Mouse (Mus musculus) limb, embryonic 12.5 days (tissue): ENCODE measurements around the gene Acta2. TPM values are rescaled to one million over a fixed set of nuclear protein-coding genes. Genes with fewer than 3 reads are reported as not detected.

Experiments used
- ATAC-seq: fragments of 200-750 bp; cut with Nextera tagmentation; 2 replicates; pipeline ENCODE4 v1.8.0; 2017; ENCODE audit warnings: low read depth, moderate TSS enrichment; ENCODE audit not compliant: insufficient number of reproducible peaks, insufficient read depth, low FRiP score, low TSS enrichment
- H3K27ac ChIP-seq: fragments of 300-500 bp; sonication (generic); 2 replicates; pipeline ENCODE4 v1.5.1; 2016; ENCODE audit warnings: mild to moderate bottlenecking, moderate library complexity
- H3K27me3 ChIP-seq: fragments of 300-500 bp; sonication (generic); 2 replicates; pipeline ENCODE4 v1.6.1; 2016; ENCODE audit warnings: mild to moderate bottlenecking, moderate library complexity
- H3K36me3 ChIP-seq: fragments of 300-500 bp; sonication (generic); 2 replicates; pipeline ENCODE4 v1.6.1; 2016; ENCODE audit warnings: mild to moderate bottlenecking, moderate library complexity
- H3K4me1 ChIP-seq: fragments of 300-500 bp; sonication (generic); replicated peaks from 2 replicates; pipeline ENCODE4 v1.6.1; 2016
- H3K4me2 ChIP-seq: fragments of 300-500 bp; sonication (generic); 2 replicates; pipeline ENCODE4 v1.6.1; 2016; ENCODE audit warnings: mild to moderate bottlenecking, moderate library complexity
- H3K4me3 ChIP-seq: fragments of 300-500 bp; sonication (generic); replicated peaks from 2 replicates; pipeline ENCODE4 v1.5.1; 2016; ENCODE audit warnings: mild to moderate bottlenecking
- H3K9ac ChIP-seq: fragments of 300-500 bp; sonication (generic); replicated peaks from 2 replicates; pipeline ENCODE4 v1.6.1; 2016; ENCODE audit warnings: mild to moderate bottlenecking, moderate library complexity
- H3K9me3 ChIP-seq: fragments of 300-500 bp; sonication (generic); 2 replicates; pipeline ENCODE4 v1.6.1; 2016; ENCODE audit warnings: mild to moderate bottlenecking, moderate library complexity
- WGBS: fragments of 180-500 bp; shearing (Covaris S2); methylation state at CpG from one replicate; pipeline ENCODE4 v1.1.7; 2016; 5-methylcytosine and 5-hydroxymethylcytosine counted together
- polyA plus RNA-seq: library from polyadenylated mRNA; unstranded; fragments of >200 nt; fragmentation: Nextera tagmentation; extraction: Ambion mirVana; gene quantifications from 2 replicates; pipeline ENCODE4 v1.2.1, GENCODE M21; 2016

Gene Acta2
- polyA plus RNA-seq, 1 experiment from 2014 or later, result 120 TPM

DNA sequence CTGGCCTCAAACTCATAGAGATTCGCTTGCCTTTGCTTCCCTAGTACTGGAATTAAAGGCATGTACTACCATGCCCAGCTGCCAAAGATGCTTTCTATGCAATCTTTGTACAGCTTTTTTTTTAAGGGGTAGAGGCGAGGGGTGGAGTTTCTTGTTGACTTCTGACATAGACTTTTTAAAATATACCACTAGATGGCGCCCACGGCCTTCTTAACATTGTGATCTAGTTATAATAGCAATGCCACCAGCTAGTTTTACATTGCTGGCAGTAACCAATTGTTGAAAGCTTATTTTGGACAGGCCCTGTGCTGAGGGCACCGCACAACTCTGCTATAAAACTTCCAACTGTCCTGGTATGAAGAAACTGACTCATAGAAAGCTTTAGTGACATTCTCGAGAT is 11.3 kb downstream of the Acta2 start:
- Histone ChIP-seq H3K36me3 (no peaks in the 10 kb centered on the region; the same call in 1 of the 2 replicates), H3K4me2 (no peak overlapping the region), H3K9me3 (no peaks in the 10 kb centered on the region), H3K4me3 (no peak overlapping the region), H3K4me1 (no peaks in the 10 kb centered on the region), H3K9ac (no peak overlapping the region), H3K27ac (no peak overlapping the region), H3K27me3 (no peaks in the 10 kb centered on the region)
- 17% methylated on average over 6 of the region's 6 CpGs for WGBS
- ATAC-seq, result no peak

GRCm38 (mm10) chr19:34242925-34243324 is 12.5 kb downstream of the Acta2 start:
- Histone ChIP-seq H3K4me3 (no peak overlapping the region), H3K4me1 (no peaks in the 10 kb centered on the region), H3K27me3 (no peaks in the 10 kb centered on the region), H3K4me2 (no peak overlapping the region), H3K9me3 (no peaks in the 10 kb centered on the region), H3K27ac (no peak overlapping the region), H3K9ac (no peak overlapping the region), H3K36me3 (no peaks in the 10 kb centered on the region; the same call in 1 of the 2 replicates)
- ATAC-seq, result no peak

GRCm38 (mm10) chr19:34241247-34241915 is 14.0 kb downstream of the Acta2 start:
- 67% methylated on average over 15 of the region's 15 CpGs for WGBS
- Histone ChIP-seq H3K27ac (no peak overlapping the region), H3K4me2 (no peak overlapping the region), H3K9me3 (no peaks in the 10 kb centered on the region), H3K9ac (no peak overlapping the region), H3K4me1 (no peaks in the 10 kb centered on the region), H3K27me3 (no peaks in the 10 kb centered on the region), H3K36me3 (peaks cover 3% of the 10 kb centered on the region; the same call in 1 of the 2 replicates), H3K4me3 (no peak overlapping the region)
- no peak for ATAC-seq

- Histone ChIP-seq H3K4me2 (no peak overlapping the region), H3K4me3 (no peak overlapping the region), H3K9ac (no peak overlapping the region), H3K9me3 (no peaks in the 10 kb centered on the region), H3K4me1 (no peaks in the 10 kb centered on the region), H3K27ac (no peak overlapping the region), H3K36me3 (peaks cover 3% of the 10 kb centered on the region; the same call in 1 of the 2 replicates), H3K27me3 (no peaks in the 10 kb centered on the region)
- WGBS, result 90% methylated on average over 5 of the region's 5 CpGs
- no peak for ATAC-seq
These were observed 14.9 kb downstream of the Acta2 start for GRCm38 (mm10) chr19:34240273-34241039.

- no peak overlapping the region for H3K4me3 ChIP-seq
- H3K27ac ChIP-seq, result no peak overlapping the region
- peaks cover 5% of the 10 kb centered on the region; the same call in 1 of the 2 replicates for H3K4me1 ChIP-seq
- ATAC-seq, result no peak
- peaks cover 3% of the 10 kb centered on the region; the same call in 1 of the 2 replicates for H3K36me3 ChIP-seq
- H3K9me3 ChIP-seq, result no peaks in the 10 kb centered on the region
- H3K4me2 ChIP-seq, result no peak overlapping the region
- H3K27me3 ChIP-seq, result no peaks in the 10 kb centered on the region
- H3K9ac ChIP-seq, result no peak overlapping the region
- 99% methylated on average over 2 of the region's 2 CpGs for WGBS
These were observed 17.6 kb downstream of the Acta2 start for GRCm38 (mm10) chr19:34237746-34238145.

GRCm38 (mm10) chr19:34236049-34236448 is 19.3 kb downstream of the Acta2 start:
- no peak overlapping the region for H3K4me2 ChIP-seq
- ATAC-seq, result no peak
- 99% methylated on average over 3 of the region's 3 CpGs for WGBS
- H3K4me3 ChIP-seq, result no peak overlapping the region
- H3K4me1 ChIP-seq, result peaks cover 12% of the 10 kb centered on the region
- H3K27me3 ChIP-seq, result no peaks in the 10 kb centered on the region
- H3K9ac ChIP-seq, result no peak overlapping the region
- peaks cover 3% of the 10 kb centered on the region; the same call in 1 of the 2 replicates for H3K36me3 ChIP-seq
- H3K27ac ChIP-seq, result no peak overlapping the region
- H3K9me3 ChIP-seq, result no peaks in the 10 kb centered on the region

- 57% methylated on average over 14 of the region's 14 CpGs for WGBS
- Histone ChIP-seq H3K4me3 (no peak overlapping the region), H3K9me3 (no peaks in the 10 kb centered on the region), H3K9ac (no peak overlapping the region), H3K27me3 (no peaks in the 10 kb centered on the region), H3K36me3 (peaks cover 3% of the 10 kb centered on the region; the same call in 1 of the 2 replicates), H3K27ac (no peak overlapping the region), H3K4me2 (no peak overlapping the region), H3K4me1 (peaks cover 12% of the 10 kb centered on the region)
- ATAC-seq, result no peak
These were observed 21.4 kb downstream of the Acta2 start for GRCm38 (mm10) chr19:34233944-34234343.

DNA sequence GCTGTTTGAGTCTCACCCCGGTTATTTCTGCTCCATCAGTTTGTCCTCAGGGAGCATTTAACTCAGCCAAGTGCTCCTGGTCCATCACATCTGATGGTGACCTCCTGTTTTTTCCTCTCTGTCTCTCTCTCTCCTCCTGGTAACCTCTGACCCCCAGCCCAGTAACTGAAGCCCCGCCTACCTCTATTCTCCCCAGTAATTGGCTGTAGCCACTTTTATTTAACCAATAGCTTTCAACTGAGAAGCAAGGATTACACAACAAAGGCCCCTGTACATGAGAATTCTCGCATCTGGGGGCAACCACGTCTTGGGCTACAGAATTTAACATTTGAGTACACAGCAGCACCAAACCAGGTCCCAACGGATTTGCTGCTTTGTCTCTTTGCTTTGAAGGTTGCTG is 23.1 kb downstream of the Acta2 start:
- H3K27me3 ChIP-seq, result no peaks in the 10 kb centered on the region
- H3K9ac ChIP-seq, result no peak overlapping the region
- H3K4me3 ChIP-seq, result no peak overlapping the region
- H3K4me2 ChIP-seq, result no peak overlapping the region
- H3K4me1 ChIP-seq, result peaks cover 12% of the 10 kb centered on the region
- 55% methylated on average over 5 of the region's 5 CpGs for WGBS
- H3K9me3 ChIP-seq, result no peaks in the 10 kb centered on the region
- no peak overlapping the region for H3K27ac ChIP-seq
- no peak for ATAC-seq
- 0 out of 2 replicates have a peak, but pooled peaks cover under 1% of the 10 kb centered on the region for H3K36me3 ChIP-seq

GRCm38 (mm10) chr19:34231596-34231995 is 23.8 kb downstream of the Acta2 start:
- no peak for ATAC-seq
- Histone ChIP-seq H3K4me2 (no peak overlapping the region), H3K9me3 (no peaks in the 10 kb centered on the region), H3K36me3 (no peaks in the 10 kb centered on the region), H3K4me1 (peaks cover 12% of the 10 kb centered on the region), H3K9ac (no peak overlapping the region), H3K27me3 (no peaks in the 10 kb centered on the region), H3K4me3 (no peak overlapping the region), H3K27ac (no peak overlapping the region)
- 44% methylated on average over 7 of the region's 7 CpGs for WGBS

DNA sequence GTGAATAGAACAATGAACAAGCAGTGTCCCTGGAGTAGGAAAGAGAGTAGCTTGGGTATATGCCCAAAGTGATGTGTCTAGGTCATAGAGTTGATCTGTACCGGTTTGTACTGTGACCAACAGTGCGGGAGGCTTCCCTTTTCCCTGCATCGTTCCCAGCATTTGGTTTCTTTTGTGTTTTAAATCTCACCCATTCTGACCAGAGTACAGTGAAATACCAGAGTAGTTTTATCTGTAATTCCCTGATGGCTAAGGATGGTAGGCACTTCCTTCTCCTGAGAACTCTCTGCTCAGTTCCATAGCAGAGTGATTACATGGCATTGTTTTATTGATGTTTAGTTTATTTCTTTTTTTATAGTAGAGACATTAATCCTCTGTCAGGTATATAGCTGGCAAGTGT is 32.6 kb downstream of the Acta2 start:
- WGBS, result 87% methylated on average over 3 of the region's 3 CpGs
- H3K9me3 ChIP-seq, result no peaks in the 10 kb centered on the region

GRCm38 (mm10) chr19:34220732-34221380 is 34.5 kb downstream of the Acta2 start:
- no peaks in the 10 kb centered on the region for H3K9me3 ChIP-seq
- no peaks in the 10 kb centered on the region for H3K36me3 ChIP-seq
- H3K27me3 ChIP-seq, result no peaks in the 10 kb centered on the region
- no peak overlapping the region for H3K27ac ChIP-seq
- WGBS, result 93% methylated on average over 2 of the region's 3 CpGs
- ATAC-seq, result no peak
- H3K4me2 ChIP-seq, result no peak overlapping the region
- peaks cover 11% of the 10 kb centered on the region; the same call in 1 of the 2 replicates for H3K4me1 ChIP-seq
- no peak overlapping the region for H3K9ac ChIP-seq
- no peak overlapping the region for H3K4me3 ChIP-seq

More for the DNA sequence above, 32.6 kb downstream of the Acta2 start:
- no peaks in the 10 kb centered on the region for H3K36me3 ChIP-seq
- no peaks in the 10 kb centered on the region for H3K27me3 ChIP-seq
- H3K4me3 ChIP-seq, result no peak overlapping the region
- no peak overlapping the region for H3K27ac ChIP-seq
- H3K4me1 ChIP-seq, result peaks cover 11% of the 10 kb centered on the region; the same call in 1 of the 2 replicates
- ATAC-seq, result no peak
- H3K4me2 ChIP-seq, result no peak overlapping the region
- H3K9ac ChIP-seq, result no peak overlapping the region
